Mouse (Mus musculus): ENCODE measurements around the gene Aifm2. TPM values are rescaled to one million over a fixed set of nuclear protein-coding genes. Genes with fewer than 3 reads are reported as not detected.

Gene Aifm2
- polyA plus RNA-seq, 1 experiment from 2014 or later, result 13.1 TPM

DNA sequence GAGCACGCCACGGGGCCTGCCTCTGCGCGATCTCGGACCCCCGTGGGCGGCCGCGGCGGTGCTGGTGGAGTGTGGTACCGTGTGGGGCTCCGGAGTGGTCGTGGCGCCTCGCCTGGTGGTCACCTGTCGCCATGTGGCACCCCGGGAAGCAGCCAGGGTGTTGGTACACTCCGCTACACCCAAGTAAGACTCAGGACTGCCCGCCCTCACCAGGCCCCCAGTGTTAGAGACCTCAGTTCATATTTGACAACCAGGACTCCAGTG lies 18.6 kb upstream of the Aifm2 start:
- Histone ChIP-seq H3K36me3 (peaks cover 53% of the 10 kb centered on the region), H3K27me3 (ENCODE audit: insufficient read depth, poor library complexity, severe bottlenecking) (no peaks in the 10 kb centered on the region), H3K4me1 (peaks cover 22% of the 10 kb centered on the region), H3K9me3 (no peaks in the 10 kb centered on the region), H3K4me3 (peak overlapping the region; percentile 99), H3K27ac (peak overlapping the region; percentile 88)
- no peak for DNase-seq (ENCODE audit: low spot score)
- 9% methylated on average over 19 of the region's 19 CpGs for WGBS

DNA sequence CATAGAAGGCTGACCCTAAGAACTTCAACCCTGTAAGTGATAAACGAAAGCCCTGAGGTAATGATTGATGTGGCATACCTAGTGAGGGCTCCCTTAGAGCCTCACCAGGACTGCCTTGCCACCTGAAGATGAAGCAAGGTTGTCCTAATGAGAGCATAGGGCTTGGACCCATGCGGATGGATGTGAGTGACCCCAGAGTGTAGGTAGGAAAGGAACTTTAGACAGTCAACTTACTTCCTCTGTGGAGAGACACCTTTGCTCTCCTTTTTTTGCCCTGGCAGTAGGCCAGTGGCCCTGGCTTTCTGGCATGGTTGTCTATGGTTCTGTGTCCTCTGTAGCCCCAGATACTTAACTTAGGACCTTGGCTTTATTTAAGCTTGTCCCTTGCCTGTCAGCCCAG lies 18.0 kb upstream of the Aifm2 start:
- Histone ChIP-seq H3K27ac (no peak overlapping the region), H3K27me3 (ENCODE audit: insufficient read depth, poor library complexity, severe bottlenecking) (no peaks in the 10 kb centered on the region), H3K4me1 (peaks cover 22% of the 10 kb centered on the region), H3K9me3 (no peaks in the 10 kb centered on the region), H3K36me3 (peaks cover 53% of the 10 kb centered on the region), H3K4me3 (peak overlapping the region; percentile 99)
- no peak for DNase-seq (ENCODE audit: low spot score)
- WGBS, result 84% methylated on average over 2 of the region's 2 CpGs

DNA sequence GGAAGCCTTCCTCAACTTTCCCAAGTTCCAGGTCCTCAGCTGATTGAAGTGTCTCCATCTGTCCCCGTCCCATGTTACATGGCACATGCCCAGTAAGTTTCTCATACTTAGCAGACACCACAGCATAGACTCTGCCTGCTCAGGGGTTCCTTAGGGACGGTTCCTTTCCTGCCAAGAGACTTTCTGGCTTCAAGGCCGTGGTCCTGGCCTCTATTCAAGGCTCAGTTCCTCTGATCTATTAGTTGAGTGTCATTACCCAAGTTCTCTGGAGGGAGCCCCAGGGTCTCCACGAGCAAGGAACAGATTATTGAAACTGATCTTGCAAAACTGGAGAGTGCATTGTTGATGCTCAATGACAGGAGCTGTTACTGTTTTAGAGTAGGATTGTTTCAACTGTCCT lies 10.4 kb upstream of the Aifm2 start:
- WGBS, result 82% methylated on average over 4 of the region's 4 CpGs
- H3K27me3 ChIP-seq (ENCODE audit: insufficient read depth, poor library complexity, severe bottlenecking), result no peaks in the 10 kb centered on the region
- no peaks in the 10 kb centered on the region for H3K9me3 ChIP-seq
- H3K27ac ChIP-seq, result no peak overlapping the region
- DNase-seq (ENCODE audit: low spot score), result no peak
- H3K4me1 ChIP-seq, result no peaks in the 10 kb centered on the region
- H3K4me3 ChIP-seq, result no peak overlapping the region
- H3K36me3 ChIP-seq, result peaks cover 37% of the 10 kb centered on the region

DNA sequence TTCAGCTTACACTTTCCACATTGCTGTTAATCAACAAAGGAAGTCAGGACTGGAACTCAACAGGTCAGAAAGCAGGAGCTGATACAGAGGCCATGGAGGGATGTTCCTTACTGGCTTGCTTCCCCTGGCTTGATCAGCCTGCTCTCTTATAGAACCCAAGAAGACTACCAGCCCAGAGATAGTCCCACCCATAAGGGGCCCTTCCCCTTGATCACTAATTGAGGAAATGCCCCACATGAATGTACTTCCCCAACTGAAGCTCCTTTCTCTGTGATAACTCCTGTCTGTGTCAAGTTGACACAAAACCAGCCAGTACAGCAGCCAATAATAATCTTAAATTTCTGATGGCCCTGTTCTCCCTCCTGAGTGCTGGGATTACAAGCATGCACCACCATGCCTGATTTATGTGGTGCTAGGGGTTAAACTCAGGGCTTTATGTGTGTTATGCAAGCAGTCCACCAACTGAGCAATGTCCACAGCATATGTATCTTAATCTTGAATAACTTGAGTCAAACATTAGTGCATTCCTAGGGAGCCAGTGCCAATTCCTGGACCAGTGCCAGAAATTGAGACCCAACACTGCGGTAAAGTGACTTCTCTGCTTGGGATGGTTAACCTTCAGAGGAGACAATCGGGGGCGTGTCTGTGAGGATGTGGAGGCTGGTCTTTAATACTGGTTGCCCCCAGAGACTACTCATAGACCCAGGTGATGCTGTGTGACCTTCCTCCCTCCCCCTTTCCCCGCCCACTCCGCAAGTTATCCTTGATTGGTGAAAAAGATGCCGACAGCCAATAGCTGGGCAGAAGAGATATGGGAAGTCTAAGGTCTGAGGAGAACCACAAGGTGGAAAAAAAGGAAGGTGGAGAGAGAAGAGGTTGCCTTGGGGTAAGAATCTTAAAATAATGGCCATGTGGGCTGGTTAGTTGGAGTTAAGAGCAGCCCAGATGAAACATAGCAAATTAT lies 8.4 kb upstream of the Aifm2 start:
- no peak overlapping the region for H3K27ac ChIP-seq
- no peak overlapping the region for H3K4me3 ChIP-seq
- H3K9me3 ChIP-seq, result no peaks in the 10 kb centered on the region
- peaks cover 6% of the 10 kb centered on the region; the same call in 1 of the 2 replicates for H3K27me3 ChIP-seq (ENCODE audit: insufficient read depth, poor library complexity, severe bottlenecking)
- H3K36me3 ChIP-seq, result peaks cover 23% of the 10 kb centered on the region
- WGBS, result 62% methylated on average over 6 of the region's 6 CpGs
- H3K4me1 ChIP-seq, result no peaks in the 10 kb centered on the region
- DNase-seq (ENCODE audit: low spot score), result no peak

DNA sequence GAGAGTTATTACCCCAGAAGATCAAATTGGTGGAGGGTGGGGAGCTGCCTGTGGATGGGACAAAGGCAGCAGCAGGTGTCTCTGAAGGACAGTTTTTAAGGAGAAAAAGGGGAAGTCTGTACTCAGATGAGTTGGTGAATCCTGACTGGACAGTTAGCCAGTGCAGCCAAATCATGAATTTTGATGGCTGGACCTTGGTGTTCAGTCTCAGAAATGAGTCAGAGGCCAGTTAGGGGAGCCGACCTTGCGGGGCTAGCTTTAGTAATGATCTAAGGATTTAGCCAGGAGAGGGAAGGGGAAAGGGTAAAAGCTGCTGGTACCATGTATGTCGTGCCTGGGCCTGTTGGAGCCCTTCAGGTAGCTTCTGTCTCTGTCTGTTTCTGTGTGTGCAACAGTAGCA lies 1.5 kb upstream of the Aifm2 start:
- peaks cover 30% of the 10 kb centered on the region for H3K27me3 ChIP-seq (ENCODE audit: insufficient read depth, poor library complexity, severe bottlenecking)
- H3K9me3 ChIP-seq, result no peaks in the 10 kb centered on the region
- WGBS, result 62% methylated on average over 3 of the region's 3 CpGs
- DNase-seq (ENCODE audit: low spot score), result no peak
- H3K4me3 ChIP-seq, result no peak overlapping the region
- H3K36me3 ChIP-seq, result no peaks in the 10 kb centered on the region
- H3K27ac ChIP-seq, result no peak overlapping the region
- peaks cover 21% of the 10 kb centered on the region for H3K4me1 ChIP-seq

DNA sequence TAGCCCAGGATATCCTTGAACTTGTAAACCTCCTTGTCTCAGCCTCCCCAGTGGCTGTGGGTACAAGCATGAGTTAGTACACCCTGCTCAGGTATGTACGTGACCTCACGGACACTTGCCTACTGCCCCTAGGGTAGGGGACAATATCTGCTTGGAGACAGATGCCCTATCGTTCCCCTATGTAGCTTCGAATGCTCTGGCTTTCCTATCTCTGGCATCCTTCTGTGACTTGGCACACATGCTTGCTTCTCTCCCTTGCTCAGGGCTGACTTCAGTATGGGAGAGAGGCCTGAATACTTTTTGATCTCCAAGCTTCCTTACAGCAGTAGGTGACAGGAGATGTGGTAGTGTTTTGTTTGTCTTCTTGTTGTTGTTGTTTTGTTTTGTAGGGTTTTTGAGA lies 917 bp upstream of the Aifm2 start:
- WGBS, result 86% methylated on average over 4 of the region's 4 CpGs
- Histone ChIP-seq H3K27ac (no peak overlapping the region), H3K27me3 (ENCODE audit: insufficient read depth, poor library complexity, severe bottlenecking) (peaks cover 30% of the 10 kb centered on the region), H3K36me3 (0 out of 2 replicates have a peak, but pooled peaks cover under 1% of the 10 kb centered on the region), H3K4me1 (peaks cover 21% of the 10 kb centered on the region), H3K4me3 (no peak overlapping the region), H3K9me3 (no peaks in the 10 kb centered on the region)
- no peak for DNase-seq (ENCODE audit: low spot score)

DNA sequence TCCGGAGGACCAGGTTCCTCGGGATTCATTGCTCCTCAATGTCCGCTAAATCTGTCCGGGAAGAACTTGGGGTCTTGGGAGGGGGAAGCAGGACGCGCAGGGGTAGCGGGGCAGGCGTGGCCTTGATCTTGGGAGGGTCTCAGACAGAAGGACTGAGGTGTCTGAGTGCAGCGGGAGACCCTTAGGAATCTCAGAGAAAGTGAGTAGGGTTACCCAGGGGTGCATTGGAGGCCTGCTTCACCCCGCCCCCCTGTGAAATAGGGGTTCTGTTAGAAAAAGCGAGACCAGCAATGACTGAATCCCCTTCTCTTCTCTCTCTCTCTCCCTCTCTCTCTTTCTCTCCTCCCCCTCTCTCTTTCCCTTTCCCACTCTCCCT lies 387 bp downstream of the Aifm2 start:
- Histone ChIP-seq H3K27me3 (ENCODE audit: insufficient read depth, poor library complexity, severe bottlenecking) (peaks cover 30% of the 10 kb centered on the region), H3K27ac (peak overlapping the region; percentile 88), H3K4me1 (peaks cover 21% of the 10 kb centered on the region), H3K36me3 (0 out of 2 replicates have a peak, but pooled peaks cover 3% of the 10 kb centered on the region), H3K9me3 (no peaks in the 10 kb centered on the region), H3K4me3 (peak overlapping the region; percentile 81)
- 2% methylated on average over 11 of the region's 11 CpGs for WGBS
- DNase-seq (ENCODE audit: low spot score), result no peak

DNA sequence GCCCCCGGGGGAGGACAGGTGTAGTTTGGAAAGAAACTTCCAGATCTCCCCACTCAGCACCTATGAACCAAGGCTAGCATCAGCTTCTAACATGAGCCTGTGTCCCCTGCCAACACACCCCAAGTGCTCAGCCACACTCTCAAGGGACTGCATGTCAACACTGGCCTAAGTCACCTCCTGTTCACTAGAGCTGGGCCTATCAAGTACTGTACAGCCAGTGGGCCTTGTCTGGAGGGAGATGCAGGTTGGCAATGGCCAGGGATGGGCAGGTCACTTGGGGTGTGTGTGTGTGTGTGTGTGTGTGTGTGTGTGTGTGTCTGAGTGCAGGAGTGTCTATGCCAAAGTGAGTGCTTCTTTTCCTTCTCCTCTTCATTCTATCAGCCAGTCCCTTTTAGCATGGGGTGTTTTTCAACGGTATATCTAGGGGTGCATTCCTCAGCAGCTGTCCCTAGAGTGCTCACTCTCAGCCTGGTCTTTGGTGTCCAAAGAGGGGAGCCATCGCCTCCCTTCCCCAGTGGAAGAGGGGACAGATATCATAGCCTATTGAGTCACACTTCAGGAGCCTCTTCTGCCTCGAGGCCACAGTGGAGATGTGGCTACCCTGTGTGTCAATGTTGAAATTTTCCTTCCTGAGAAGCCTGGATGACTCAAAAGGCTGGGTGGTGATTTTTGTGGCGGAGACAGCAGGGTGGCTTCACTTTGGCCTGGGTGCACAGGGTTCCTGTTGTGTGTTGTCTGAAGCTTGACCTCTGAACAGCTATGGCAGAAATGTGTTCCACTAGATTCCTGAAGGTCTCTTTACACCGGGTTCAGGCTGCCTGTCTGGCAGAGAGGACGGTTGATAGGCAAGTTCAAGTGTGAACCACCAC lies 1.2 kb downstream of the Aifm2 start:
- peaks cover 32% of the 10 kb centered on the region for H3K27me3 ChIP-seq (ENCODE audit: insufficient read depth, poor library complexity, severe bottlenecking)
- WGBS, result 70% methylated on average over 7 of the region's 7 CpGs
- peak overlapping the region; percentile 81 for H3K4me3 ChIP-seq
- H3K4me1 ChIP-seq, result peaks cover 21% of the 10 kb centered on the region
- no peak for DNase-seq (ENCODE audit: low spot score)
- peak overlapping the region; percentile 88; the same call in 1 of the 2 replicates for H3K27ac ChIP-seq
- no peaks in the 10 kb centered on the region for H3K9me3 ChIP-seq
- 0 out of 2 replicates have a peak, but pooled peaks cover 3% of the 10 kb centered on the region for H3K36me3 ChIP-seq

DNA sequence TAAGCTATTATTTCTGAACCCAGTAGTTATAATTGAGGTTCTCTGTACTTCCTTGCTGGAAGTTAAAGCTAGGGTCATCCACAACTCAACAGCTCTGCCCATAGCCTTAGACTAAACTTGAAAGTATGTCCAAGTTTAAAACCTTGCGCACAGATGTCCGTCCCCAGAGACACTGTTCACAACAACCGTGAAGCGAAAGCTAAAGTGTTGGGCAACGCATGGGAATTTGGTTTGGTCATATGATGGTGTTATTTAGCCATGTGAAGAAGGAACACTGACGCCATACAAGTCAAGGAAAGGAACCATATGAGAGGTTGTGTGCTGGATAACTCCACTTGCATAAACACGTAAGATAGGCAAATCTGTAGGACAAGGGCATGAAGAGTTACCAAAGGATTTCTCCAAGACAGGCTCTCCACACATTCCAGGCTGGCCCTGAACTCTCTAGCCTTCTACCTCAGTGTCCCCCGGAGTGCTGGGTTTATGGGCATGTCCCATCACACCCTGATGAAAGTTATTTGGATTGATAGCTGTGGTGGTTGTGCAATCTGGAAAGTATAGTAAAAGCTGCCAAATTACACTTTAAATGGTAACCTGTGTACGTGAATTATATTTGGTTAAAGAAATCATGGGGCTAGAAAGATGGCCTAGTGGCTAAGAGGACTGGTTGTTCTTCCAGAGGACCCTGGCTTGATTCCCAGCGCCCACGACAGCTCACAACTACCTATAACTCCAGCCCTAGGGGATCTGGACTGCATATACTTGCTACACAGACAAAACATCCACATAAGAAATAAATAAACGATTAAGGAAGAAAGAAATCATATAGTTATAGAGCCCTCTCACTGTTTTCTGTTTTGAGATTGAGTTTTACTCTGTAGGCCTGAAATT lies 2.6 kb downstream of the Aifm2 start:
- Histone ChIP-seq H3K4me3 (no peak overlapping the region), H3K4me1 (peaks cover 21% of the 10 kb centered on the region), H3K27me3 (ENCODE audit: insufficient read depth, poor library complexity, severe bottlenecking) (peaks cover 35% of the 10 kb centered on the region), H3K9me3 (no peaks in the 10 kb centered on the region), H3K36me3 (0 out of 2 replicates have a peak, but pooled peaks cover 3% of the 10 kb centered on the region), H3K27ac (no peak overlapping the region)
- 86% methylated on average over 12 of the region's 12 CpGs for WGBS
- DNase-seq (ENCODE audit: low spot score), result no peak

DNA sequence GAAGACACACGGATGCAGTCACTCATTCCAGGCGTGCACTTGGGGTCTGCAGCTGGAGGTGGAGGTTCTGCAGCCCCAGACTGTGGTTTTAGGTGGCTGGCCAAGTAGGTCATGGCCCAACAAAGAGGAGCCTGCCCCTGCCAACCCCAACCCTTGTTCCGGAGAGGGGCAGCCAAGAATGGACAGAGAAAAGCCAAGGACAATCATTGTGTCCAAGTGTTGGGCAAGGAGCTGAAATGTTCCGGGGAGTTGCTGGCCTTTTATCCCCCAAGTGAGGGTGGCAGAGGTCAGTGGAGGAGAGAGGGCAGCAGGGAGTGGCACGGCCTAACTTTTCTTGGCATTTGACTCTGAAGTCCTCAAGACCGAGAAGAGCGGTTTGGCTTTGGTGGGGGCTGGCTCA lies 5.3 kb downstream of the Aifm2 start:
- Histone ChIP-seq H3K4me3 (no peak overlapping the region), H3K9me3 (no peaks in the 10 kb centered on the region), H3K27ac (no peak overlapping the region), H3K27me3 (ENCODE audit: insufficient read depth, poor library complexity, severe bottlenecking) (peaks cover 18% of the 10 kb centered on the region), H3K36me3 (0 out of 2 replicates have a peak, but pooled peaks cover 3% of the 10 kb centered on the region), H3K4me1 (peaks cover 12% of the 10 kb centered on the region)
- DNase-seq (ENCODE audit: low spot score), result no peak
- 85% methylated on average over 7 of the region's 7 CpGs for WGBS

DNA sequence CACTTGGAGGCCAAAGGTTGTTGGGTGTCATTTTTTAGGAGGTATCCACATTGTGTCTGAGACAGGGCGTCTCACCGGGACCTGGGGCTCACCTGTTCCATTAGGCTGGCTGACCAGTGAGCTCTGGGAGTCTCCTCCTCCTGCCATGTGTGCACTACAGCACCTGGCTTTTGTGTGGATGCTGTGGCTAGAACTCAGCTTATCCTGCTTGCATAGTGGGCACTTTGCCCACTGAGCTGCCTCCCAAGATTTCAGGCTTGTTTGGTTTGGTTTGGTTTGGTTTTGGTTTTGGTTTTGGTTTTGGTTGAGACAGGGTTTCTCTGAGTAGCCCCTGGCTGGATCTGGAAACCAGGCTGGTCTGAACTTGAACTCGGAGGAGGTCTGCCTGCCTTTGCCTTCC lies 7.2 kb downstream of the Aifm2 start:
- H3K36me3 ChIP-seq, result peaks cover 12% of the 10 kb centered on the region; the same call in 1 of the 2 replicates
- no peak overlapping the region for H3K4me3 ChIP-seq
- 77% methylated on average over 3 of the region's 3 CpGs for WGBS
- no peaks in the 10 kb centered on the region for H3K9me3 ChIP-seq
- peaks cover 25% of the 10 kb centered on the region; the same call in 1 of the 2 replicates for H3K27me3 ChIP-seq (ENCODE audit: insufficient read depth, poor library complexity, severe bottlenecking)
- no peaks in the 10 kb centered on the region for H3K4me1 ChIP-seq
- no peak overlapping the region for H3K27ac ChIP-seq
- DNase-seq (ENCODE audit: low spot score), result no peak

DNA sequence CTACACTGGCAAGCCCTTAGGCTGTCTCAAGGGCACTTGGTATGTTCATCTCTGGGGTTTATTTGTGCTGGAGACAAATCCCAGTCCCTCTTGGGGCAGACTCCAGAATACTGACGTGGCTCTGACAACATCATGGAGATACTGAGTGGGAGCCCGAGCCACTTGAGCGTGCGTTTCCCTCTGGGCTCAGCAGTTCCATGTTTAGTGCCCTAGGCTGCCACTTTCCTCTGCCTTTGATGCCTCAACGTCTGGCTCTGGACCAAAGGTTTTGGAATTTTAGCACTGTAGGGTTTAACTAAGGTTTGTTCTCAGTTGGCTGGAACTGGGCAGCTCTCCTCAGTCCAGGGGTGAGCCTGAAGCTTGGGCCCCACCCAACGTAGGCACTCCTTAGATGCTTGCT lies 8.2 kb downstream of the Aifm2 start:
- 67% methylated on average over 6 of the region's 6 CpGs for WGBS
- H3K27ac ChIP-seq, result no peak overlapping the region
- no peaks in the 10 kb centered on the region for H3K4me1 ChIP-seq
- peaks cover 30% of the 10 kb centered on the region; the same call in 1 of the 2 replicates for H3K27me3 ChIP-seq (ENCODE audit: insufficient read depth, poor library complexity, severe bottlenecking)
- no peaks in the 10 kb centered on the region for H3K9me3 ChIP-seq
- H3K4me3 ChIP-seq, result no peak overlapping the region
- no peak for DNase-seq (ENCODE audit: low spot score)
- H3K36me3 ChIP-seq, result peaks cover 20% of the 10 kb centered on the region; the same call in 1 of the 2 replicates

Data from heart, embryonic 10.5 days (tissue).